Mouse (Mus musculus): Measurements from ENCODE around the gene Flt3l. TPM values are rescaled to one million over a fixed set of nuclear protein-coding genes. Genes with fewer than 3 reads are reported as not detected.

The Flt3l gene
- polyA plus RNA-seq, 1 experiment from 2014 or later: 2.4 TPM

DNA sequence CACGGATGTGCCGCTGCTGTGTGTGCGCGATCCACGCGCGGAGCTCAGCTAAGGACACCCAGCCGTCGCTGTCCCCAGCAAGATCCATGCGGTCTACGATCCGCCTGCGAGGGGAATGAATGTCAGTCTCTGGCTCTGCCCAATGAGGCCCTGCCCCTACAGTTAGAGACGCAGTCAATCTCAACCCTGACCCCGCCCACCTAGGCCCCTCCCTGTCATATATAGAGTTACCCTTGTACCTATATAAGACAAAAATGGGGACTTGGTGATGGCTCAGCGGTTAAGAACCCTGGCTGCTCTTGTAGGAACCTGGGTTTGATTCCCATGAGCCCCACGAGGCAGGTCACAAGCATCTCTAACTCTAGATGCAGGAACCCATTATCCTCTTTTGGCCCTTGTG, 47.6 kb downstream of the Flt3l start:
- H3K27ac ChIP-seq: no peak overlapping the region
- ATAC-seq (replicated peaks; ENCODE audit: low FRiP score, low read depth) (no peak), DNase-seq (ENCODE audit: low spot score) (no peak)
- H3K27me3 ChIP-seq (ENCODE audit: insufficient read depth, low read length): no peaks in the 10 kb centered on the region
- no peaks in the 10 kb centered on the region for H3K9me3 ChIP-seq (replicated peaks; ENCODE audit: low read length)
- no peak overlapping the region for H3K4me3 ChIP-seq (replicated peaks; ENCODE audit: low read depth, low read length)
- H3K4me1 ChIP-seq (replicated peaks; ENCODE audit: insufficient read depth, low read length): no peaks in the 10 kb centered on the region
- WGBS: 94% methylated on average over 17 of the region's 17 CpGs
- peaks cover 25% of the 10 kb centered on the region for H3K36me3 ChIP-seq (ENCODE audit: insufficient read depth, low read length)
- no peak for TF ChIP-seq CTCF (IDR thresholded peaks at IDR 0.05; ENCODE audit: low read depth)
- H3K9ac ChIP-seq (ENCODE audit: low read depth, low read length): no peak overlapping the region
- H3K4me2 ChIP-seq (ENCODE audit: low read length): no peak overlapping the region

DNA sequence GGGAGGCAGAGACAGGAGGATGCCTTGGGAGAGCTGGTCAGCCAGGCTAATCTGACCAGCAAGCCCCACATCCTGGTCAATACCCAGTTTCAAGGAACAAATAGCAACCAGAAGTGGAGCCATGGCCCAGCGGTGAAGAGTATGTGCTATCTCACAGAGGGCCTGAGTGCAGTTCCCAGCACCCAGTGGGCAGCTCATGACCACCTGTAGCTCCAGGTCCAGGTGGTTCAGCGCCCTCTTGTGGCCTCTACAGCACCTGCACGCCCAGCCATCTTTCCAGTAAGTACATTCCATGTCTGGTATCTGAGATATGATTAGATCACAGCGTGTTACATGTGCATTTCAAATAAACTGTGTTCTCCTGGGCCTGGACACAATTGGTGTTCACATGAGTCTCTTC, 50.1 kb downstream of the Flt3l start:
- Histone ChIP-seq H3K9ac (ENCODE audit: low read depth, low read length) (no peak overlapping the region), H3K36me3 (ENCODE audit: insufficient read depth, low read length) (peaks cover 32% of the 10 kb centered on the region), H3K9me3 (replicated peaks; ENCODE audit: low read length) (no peaks in the 10 kb centered on the region), H3K4me1 (replicated peaks; ENCODE audit: insufficient read depth, low read length) (0 out of 2 replicates have a peak, but pooled peaks cover 3% of the 10 kb centered on the region), H3K27ac (no peak overlapping the region), H3K27me3 (ENCODE audit: insufficient read depth, low read length) (no peaks in the 10 kb centered on the region), H3K4me2 (ENCODE audit: low read length) (no peak overlapping the region), H3K4me3 (replicated peaks; ENCODE audit: low read depth, low read length) (no peak overlapping the region)
- WGBS: 81% methylated on average over 4 of the region's 4 CpGs
- no peak for DNase-seq (ENCODE audit: low spot score)
- ATAC-seq (replicated peaks; ENCODE audit: low FRiP score, low read depth): no peak
- 0 out of 2 replicates have a peak, but pooled peaks have one; percentile 29 for TF ChIP-seq CTCF (IDR thresholded peaks at IDR 0.05; ENCODE audit: low read depth)

DNA sequence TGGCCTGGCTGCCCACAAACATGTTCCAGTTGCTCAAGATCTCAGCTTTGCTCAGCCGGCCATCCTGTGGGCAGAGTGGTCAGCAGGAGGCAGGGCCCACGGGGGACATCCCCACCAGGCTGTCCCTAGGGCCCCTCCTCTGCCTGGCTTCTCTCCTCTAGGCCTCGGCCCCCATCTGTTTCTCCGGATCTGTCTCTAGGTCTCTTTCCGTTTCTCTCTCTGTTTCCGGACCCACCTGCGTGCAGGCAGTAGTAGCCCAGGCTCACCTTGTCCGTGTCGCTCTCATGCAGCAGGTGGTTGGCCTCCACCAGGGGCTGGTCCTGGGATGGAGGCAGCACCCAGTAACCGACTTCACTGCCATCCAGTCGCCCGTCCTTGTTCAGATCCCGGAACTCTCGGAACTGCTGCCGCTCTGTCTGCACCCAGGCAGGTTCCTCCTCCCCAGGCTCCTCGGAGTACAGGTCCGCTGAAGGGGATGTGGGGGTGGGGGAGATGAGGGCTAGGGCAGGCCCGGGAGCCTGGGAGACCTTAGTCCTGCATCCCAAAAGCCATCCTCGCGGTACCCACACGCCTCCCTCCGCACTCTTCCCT, 52.8 kb downstream of the Flt3l start:
- Histone ChIP-seq H3K4me3 (replicated peaks; ENCODE audit: low read depth, low read length) (no peak overlapping the region), H3K9ac (ENCODE audit: low read depth, low read length) (no peak overlapping the region), H3K9me3 (replicated peaks; ENCODE audit: low read length) (no peaks in the 10 kb centered on the region), H3K27me3 (ENCODE audit: insufficient read depth, low read length) (no peaks in the 10 kb centered on the region), H3K4me2 (ENCODE audit: low read length) (no peak overlapping the region), H3K36me3 (ENCODE audit: insufficient read depth, low read length) (peaks cover 32% of the 10 kb centered on the region), H3K4me1 (replicated peaks; ENCODE audit: insufficient read depth, low read length) (0 out of 2 replicates have a peak, but pooled peaks cover 3% of the 10 kb centered on the region), H3K27ac (peak overlapping the region; percentile 68; the same call in 1 of the 2 replicates)
- 81% methylated on average over 22 of the region's 22 CpGs for WGBS
- DNase-seq (ENCODE audit: low spot score) (no peak), ATAC-seq (replicated peaks; ENCODE audit: low FRiP score, low read depth) (no peak)
- no peak for TF ChIP-seq CTCF (IDR thresholded peaks at IDR 0.05; ENCODE audit: low read depth)

DNA sequence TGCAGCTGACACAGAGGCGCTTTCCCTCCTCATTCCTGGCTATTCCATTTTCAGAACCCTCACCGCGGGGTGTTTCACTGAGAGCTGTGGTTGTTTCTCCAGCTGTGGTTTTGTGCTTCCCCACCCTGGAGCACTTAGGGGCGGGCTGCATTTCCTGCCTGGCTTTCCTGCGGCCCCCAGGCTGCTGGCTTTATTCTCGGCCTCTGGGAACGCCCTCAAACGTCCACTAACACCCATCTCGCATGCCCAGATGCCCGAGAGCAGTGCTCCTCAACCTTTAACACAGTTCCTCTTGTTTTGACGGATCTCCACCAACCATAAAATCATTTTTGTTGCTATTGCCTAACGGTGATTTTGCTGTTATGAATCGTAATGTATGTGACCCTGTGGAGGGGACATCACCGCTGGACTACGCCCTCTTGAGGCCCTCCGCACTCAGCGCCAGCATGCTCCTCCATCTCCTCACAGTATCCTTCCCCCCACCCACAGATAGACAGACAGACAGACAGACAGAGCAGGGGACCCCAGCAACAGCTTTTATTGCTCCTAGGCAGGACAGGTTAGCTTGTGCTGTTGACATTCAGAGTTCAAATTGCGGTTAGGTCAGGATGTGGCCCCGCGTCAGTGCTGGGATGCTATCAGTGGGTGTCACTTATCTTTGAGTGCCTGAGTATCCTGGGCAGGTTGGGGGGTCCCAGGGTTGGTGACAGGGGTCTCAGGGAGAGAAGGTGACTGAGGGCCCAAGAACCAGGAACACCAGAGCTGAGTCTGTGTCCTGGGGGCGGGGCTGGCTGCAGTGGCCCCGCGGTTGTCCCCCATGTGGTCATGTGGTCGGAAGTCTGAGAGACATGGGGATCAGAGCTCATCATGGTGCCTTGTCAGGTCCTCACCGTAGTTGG, 53.6 kb downstream of the Flt3l start:
- TF ChIP-seq CTCF (IDR thresholded peaks at IDR 0.05; ENCODE audit: low read depth): 0 out of 2 replicates have a peak, but pooled peaks have one; percentile 17
- WGBS: 63% methylated on average over 25 of the region's 25 CpGs
- Histone ChIP-seq H3K9ac (ENCODE audit: low read depth, low read length) (0 out of 2 replicates have a peak overlapping the region, but pooled peaks have one; percentile 8), H3K4me3 (replicated peaks; ENCODE audit: low read depth, low read length) (no peak overlapping the region), H3K4me1 (replicated peaks; ENCODE audit: insufficient read depth, low read length) (0 out of 2 replicates have a peak, but pooled peaks cover 3% of the 10 kb centered on the region), H3K27ac (peak overlapping the region; percentile 68), H3K36me3 (ENCODE audit: insufficient read depth, low read length) (peaks cover 31% of the 10 kb centered on the region), H3K9me3 (replicated peaks; ENCODE audit: low read length) (no peaks in the 10 kb centered on the region), H3K4me2 (ENCODE audit: low read length) (no peak overlapping the region), H3K27me3 (ENCODE audit: insufficient read depth, low read length) (no peaks in the 10 kb centered on the region)
- DNase-seq (ENCODE audit: low spot score): peak; percentile 75
- no peak for ATAC-seq (replicated peaks; ENCODE audit: low FRiP score, low read depth)

DNA sequence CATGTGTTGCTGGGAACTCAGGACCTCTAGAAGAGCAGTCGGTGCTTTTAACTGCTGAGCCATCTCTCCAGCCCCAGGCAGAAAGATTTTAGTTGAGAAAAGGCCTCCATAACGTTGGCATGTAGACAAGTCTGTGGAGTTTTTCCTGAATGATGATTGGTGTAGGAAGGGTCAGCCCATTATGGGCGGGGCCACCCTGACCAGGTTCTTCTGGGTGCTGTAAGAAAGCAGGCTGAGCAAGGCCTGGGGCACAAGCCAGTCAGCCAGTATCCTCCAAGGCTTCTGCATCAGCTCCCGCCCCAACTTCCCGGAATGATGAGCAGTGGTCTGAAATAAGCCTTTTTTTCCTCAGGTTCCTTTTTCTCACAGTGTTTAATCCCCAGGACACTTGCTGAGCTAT, 55.2 kb downstream of the Flt3l start:
- Histone ChIP-seq H3K4me3 (replicated peaks; ENCODE audit: low read depth, low read length) (no peak overlapping the region), H3K4me1 (replicated peaks; ENCODE audit: insufficient read depth, low read length) (0 out of 2 replicates have a peak, but pooled peaks cover 3% of the 10 kb centered on the region), H3K9me3 (replicated peaks; ENCODE audit: low read length) (no peaks in the 10 kb centered on the region), H3K36me3 (ENCODE audit: insufficient read depth, low read length) (peaks cover 34% of the 10 kb centered on the region), H3K27me3 (ENCODE audit: insufficient read depth, low read length) (no peaks in the 10 kb centered on the region), H3K4me2 (ENCODE audit: low read length) (no peak overlapping the region), H3K9ac (ENCODE audit: low read depth, low read length) (no peak overlapping the region), H3K27ac (no peak overlapping the region)
- ATAC-seq (replicated peaks; ENCODE audit: low FRiP score, low read depth) (no peak), DNase-seq (ENCODE audit: low spot score) (no peak)
- 57% methylated on average over 5 of the region's 5 CpGs for WGBS
- TF ChIP-seq CTCF (IDR thresholded peaks at IDR 0.05; ENCODE audit: low read depth): peak; percentile 13; the same call in 1 of the 2 replicates

DNA sequence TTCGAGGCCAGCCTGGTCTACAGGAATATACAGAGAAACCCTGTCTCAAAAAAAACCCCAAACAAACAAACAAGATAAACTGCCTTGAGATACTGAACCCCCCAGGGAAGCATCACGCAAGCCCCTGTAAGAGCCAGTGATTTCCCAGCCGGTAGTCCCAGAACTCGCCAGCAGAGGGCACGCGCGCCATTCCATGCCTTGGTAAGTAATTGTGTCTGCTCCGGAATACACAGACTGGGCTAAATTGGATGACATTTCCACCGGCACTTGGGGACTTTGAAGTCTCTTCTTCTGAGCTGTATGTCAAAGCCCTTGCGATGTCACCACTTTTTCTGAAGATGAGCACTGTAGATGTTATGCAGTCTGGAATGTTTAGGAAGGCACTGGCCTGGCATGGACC, 56.4 kb downstream of the Flt3l start:
- under 1% methylated on average over 10 of the region's 10 CpGs for WGBS
- ATAC-seq (replicated peaks; ENCODE audit: low FRiP score, low read depth) (0 out of 2 replicates have a peak, but pooled peaks have one; percentile 14), DNase-seq (ENCODE audit: low spot score) (peak; percentile 94)
- H3K4me1 ChIP-seq (replicated peaks; ENCODE audit: insufficient read depth, low read length): 0 out of 2 replicates have a peak, but pooled peaks cover 3% of the 10 kb centered on the region
- H3K27me3 ChIP-seq (ENCODE audit: insufficient read depth, low read length): no peaks in the 10 kb centered on the region
- no peak overlapping the region for H3K4me2 ChIP-seq (ENCODE audit: low read length)
- H3K4me3 ChIP-seq (replicated peaks; ENCODE audit: low read depth, low read length): no peak overlapping the region
- peaks cover 39% of the 10 kb centered on the region; the same call in 1 of the 2 replicates for H3K36me3 ChIP-seq (ENCODE audit: insufficient read depth, low read length)
- no peak overlapping the region for H3K27ac ChIP-seq
- H3K9ac ChIP-seq (ENCODE audit: low read depth, low read length): no peak overlapping the region
- H3K9me3 ChIP-seq (replicated peaks; ENCODE audit: low read length): no peaks in the 10 kb centered on the region
- peak; percentile 95 for TF ChIP-seq CTCF (IDR thresholded peaks at IDR 0.05; ENCODE audit: low read depth)

MicroRNAs encoded within 50 kb of the gene (microRNA counts, 519-probe panel; counts per million panel counts)
- microRNA mmu-miR-150: 4,182 counts per million, percentile 76 among the panel's probes with 10 or more counts

Small RNA genes lying within 50 kb of the gene (microRNA-seq; reads per million reads assigned to microRNA genes)
- gene Mir150: 37.7 reads per million, percentile 41 among the genes with 10 or more reads in this experiment
- 10.2 reads per million, percentile 23 among the genes with 10 or more reads in this experiment for gene Mir5121
- not detected for gene Mir7055

Other genes with a start within 250 kb of the Flt3l start
- gene Med25, start 243.7 kb downstream of the Flt3l start, polyA plus RNA-seq (2015; fragmentation: Nextera tagmentation; extraction: Ambion mirVana): 91.4 and 97.8 TPM in 2 replicates
- 19.9 and 21.1 TPM in 2 replicates for gene Fuz, start 240.4 kb downstream of the Flt3l start, polyA plus RNA-seq (2015; fragmentation: Nextera tagmentation; extraction: Ambion mirVana)
- 55.8 and 55.9 TPM in 2 replicates for gene Ap2a1, start 206.9 kb downstream of the Flt3l start, polyA plus RNA-seq (2015; fragmentation: Nextera tagmentation; extraction: Ambion mirVana)
- gene Tsks, start 193.2 kb downstream of the Flt3l start, polyA plus RNA-seq (2015; fragmentation: Nextera tagmentation; extraction: Ambion mirVana): 0.13 and 0.14 TPM in 2 replicates
- 13.2 and 13.7 TPM in 2 replicates for gene Cpt1c, start 161.6 kb downstream of the Flt3l start, polyA plus RNA-seq (2015; fragmentation: Nextera tagmentation; extraction: Ambion mirVana)
- 414 and 449 TPM in 2 replicates for gene Prmt1, start 149.9 kb downstream of the Flt3l start, polyA plus RNA-seq (2015; fragmentation: Nextera tagmentation; extraction: Ambion mirVana)
- 73.6 and 76.0 TPM in 2 replicates for gene Irf3, start 138.8 kb downstream of the Flt3l start, polyA plus RNA-seq (2015; fragmentation: Nextera tagmentation; extraction: Ambion mirVana)
- 42.8 and 43.4 TPM in 2 replicates for gene Bcl2l12, start 137.7 kb downstream of the Flt3l start, polyA plus RNA-seq (2015; fragmentation: Nextera tagmentation; extraction: Ambion mirVana)
- gene Scaf1, start 120.1 kb downstream of the Flt3l start, polyA plus RNA-seq (2015; fragmentation: Nextera tagmentation; extraction: Ambion mirVana): 25.6 and 27.3 TPM in 2 replicates
- 47.6 and 53.0 TPM in 2 replicates for gene Rras, start 118.5 kb downstream of the Flt3l start, polyA plus RNA-seq (2015; fragmentation: Nextera tagmentation; extraction: Ambion mirVana)
- gene Prr12, start 83.6 kb downstream of the Flt3l start, polyA plus RNA-seq (2015; fragmentation: Nextera tagmentation; extraction: Ambion mirVana): 5.8 and 6.1 TPM in 2 replicates
- gene Nosip, start 74.0 kb downstream of the Flt3l start, polyA plus RNA-seq (2015; fragmentation: Nextera tagmentation; extraction: Ambion mirVana): 65.0 and 65.3 TPM in 2 replicates
- gene Prrg2, start 73.8 kb downstream of the Flt3l start, polyA plus RNA-seq (2015; fragmentation: Nextera tagmentation; extraction: Ambion mirVana): 44.3 and 45.1 TPM in 2 replicates
- gene Rcn3, start 44.2 kb downstream of the Flt3l start, polyA plus RNA-seq (2015; fragmentation: Nextera tagmentation; extraction: Ambion mirVana): 215 and 228 TPM in 2 replicates
- 134 and 145 TPM in 2 replicates for gene Fcgrt, start 32.6 kb downstream of the Flt3l start, polyA plus RNA-seq (2015; fragmentation: Nextera tagmentation; extraction: Ambion mirVana)
- 1,486 and 1,553 TPM in 2 replicates for gene Rps11, start 12.0 kb downstream of the Flt3l start, polyA plus RNA-seq (2015; fragmentation: Nextera tagmentation; extraction: Ambion mirVana)
- 1,804 and 1,959 TPM in 2 replicates for gene Rpl13a, start 7.7 kb downstream of the Flt3l start, polyA plus RNA-seq (2015; fragmentation: Nextera tagmentation; extraction: Ambion mirVana)
- 0.83 and 1.3 TPM in 2 replicates for gene Gm45713, start 201 bp downstream of the Flt3l start, polyA plus RNA-seq (2015; fragmentation: Nextera tagmentation; extraction: Ambion mirVana)
- 81.3 and 88.6 TPM in 2 replicates for gene Pih1d1, start 17.9 kb upstream of the Flt3l start, polyA plus RNA-seq (2015; fragmentation: Nextera tagmentation; extraction: Ambion mirVana)
- 55.4 and 62.7 TPM in 2 replicates for gene Aldh16a1, start 18.2 kb upstream of the Flt3l start, polyA plus RNA-seq (2015; fragmentation: Nextera tagmentation; extraction: Ambion mirVana)
- gene Slc17a7, start 27.5 kb upstream of the Flt3l start, polyA plus RNA-seq (2015; fragmentation: Nextera tagmentation; extraction: Ambion mirVana): 0.17 TPM in 2 replicates
- not detected in 2 replicates for gene Gfy, start 43.1 kb upstream of the Flt3l start, polyA plus RNA-seq (2015; fragmentation: Nextera tagmentation; extraction: Ambion mirVana)
- gene Pth2, start 44.6 kb upstream of the Flt3l start, polyA plus RNA-seq (2015; fragmentation: Nextera tagmentation; extraction: Ambion mirVana): not detected in 2 replicates
- gene Ccdc155, start 68.5 kb upstream of the Flt3l start, polyA plus RNA-seq (2015; fragmentation: Nextera tagmentation; extraction: Ambion mirVana): 0.36 and 0.43 TPM in 2 replicates
- 0.47 and 1.3 TPM in 2 replicates for gene Dkkl1, start 75.7 kb upstream of the Flt3l start, polyA plus RNA-seq (2015; fragmentation: Nextera tagmentation; extraction: Ambion mirVana)
- 94.3 and 112 TPM in 2 replicates for gene Tead2, start 79.3 kb upstream of the Flt3l start, polyA plus RNA-seq (2015; fragmentation: Nextera tagmentation; extraction: Ambion mirVana)
- gene Cd37, start 102.7 kb upstream of the Flt3l start, polyA plus RNA-seq (2015; fragmentation: Nextera tagmentation; extraction: Ambion mirVana): 2.1 and 2.6 TPM in 2 replicates
- gene Slc6a16, start 104.7 kb upstream of the Flt3l start, polyA plus RNA-seq (2015; fragmentation: Nextera tagmentation; extraction: Ambion mirVana): 0.18 and 0.45 TPM in 2 replicates
- gene Slc6a21, start 141.1 kb upstream of the Flt3l start, polyA plus RNA-seq (2015; fragmentation: Nextera tagmentation; extraction: Ambion mirVana): not detected in 2 replicates
- 14.4 and 15.9 TPM in 2 replicates for gene Trpm4, start 197.3 kb upstream of the Flt3l start, polyA plus RNA-seq (2015; fragmentation: Nextera tagmentation; extraction: Ambion mirVana)
- 0.75 and 1.1 TPM in 2 replicates for gene Hrc, start 198.9 kb upstream of the Flt3l start, polyA plus RNA-seq (2015; fragmentation: Nextera tagmentation; extraction: Ambion mirVana)
- 4.3 and 5.4 TPM in 2 replicates for gene Ppfia3, start 230.6 kb upstream of the Flt3l start, polyA plus RNA-seq (2015; fragmentation: Nextera tagmentation; extraction: Ambion mirVana)
- gene Lin7b, start 234.2 kb upstream of the Flt3l start, polyA plus RNA-seq (2015; fragmentation: Nextera tagmentation; extraction: Ambion mirVana): 1.2 and 1.6 TPM in 2 replicates

All from kidney, postnatal 0 days (tissue).